Mouse (Mus musculus): ENCODE measurements at regions not wholly inside any gene's neighbourhood (a gene's known extent, or its start where the extent isn't known, plus 50 kb on each side); places are given as distances from the start of the nearest gene placed in this dataset.

DNA sequence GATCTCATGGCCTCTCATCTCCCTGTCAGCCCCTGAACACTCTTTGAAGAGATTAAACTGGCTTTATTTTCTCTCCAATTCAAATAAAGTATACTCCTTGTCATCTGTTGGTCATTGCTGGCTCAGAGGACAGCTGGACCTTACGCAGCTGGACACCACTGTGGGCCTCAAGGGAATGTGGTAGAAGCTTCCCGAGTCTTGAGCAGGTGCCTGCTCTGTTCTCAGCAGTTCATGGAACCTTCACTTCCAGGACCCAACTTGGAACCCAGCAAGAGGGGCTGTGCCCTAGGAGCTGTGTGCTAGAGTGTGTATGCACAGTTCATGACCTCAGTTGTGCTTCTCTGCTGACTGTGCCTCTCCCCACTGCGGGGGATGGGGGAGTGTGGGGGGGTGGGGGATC, 185.2 kb upstream of the Sall1 start:
- WGBS = 84% methylated on average over 3 of the region's 3 CpGs
- Histone ChIP-seq H3K27me3 (ENCODE audit: control insufficient read depth, insufficient read depth, low read length) (no peaks in the 10 kb centered on the region), H3K4me3 (ENCODE audit: extremely low read depth, insufficient read depth, insufficient read length) (no peak overlapping the region), H3K27ac (ENCODE audit: insufficient read depth, low read length) (no peak overlapping the region), H3K36me3 (ENCODE audit: control insufficient read depth, insufficient read depth, low read length) (no peaks in the 10 kb centered on the region), H3K4me1 (ENCODE audit: control insufficient read depth, insufficient read depth, insufficient read length) (no peaks in the 10 kb centered on the region)
- DNase-seq (ENCODE audit: low read depth in 1 of 2, low spot score in 2 of 2) = no peak
- no peak for TF ChIP-seq CTCF (IDR thresholded peaks at IDR 0.05; ENCODE audit: extremely low read depth, insufficient read depth, insufficient read length, insufficient replicate concordance)
- no peak for TF ChIP-seq POLR2A (IDR thresholded peaks at IDR 0.05; ENCODE audit: low read depth, low read length)

DNA sequence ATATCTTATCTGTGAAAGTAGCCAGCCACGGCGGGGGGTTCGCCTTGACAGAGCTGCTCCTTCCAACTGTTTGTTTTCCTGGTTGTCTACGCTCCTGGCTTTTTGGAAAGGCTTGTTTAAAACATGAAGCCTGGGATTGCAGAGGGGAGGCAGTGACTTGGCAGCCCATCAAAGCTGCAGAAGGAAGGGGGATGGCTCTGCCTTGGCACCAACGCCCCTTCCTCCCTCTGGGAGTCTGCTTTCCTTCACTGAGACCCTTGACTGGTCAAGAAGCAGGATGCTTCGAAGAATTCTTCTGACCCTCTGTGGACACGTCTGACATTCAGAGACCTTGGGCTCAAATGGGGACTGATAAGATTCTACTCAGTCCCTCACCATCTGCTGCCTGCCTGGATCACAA, 176.9 kb upstream of the Sall1 start:
- 74% methylated on average over 7 of the region's 7 CpGs for WGBS
- no peak for TF ChIP-seq CTCF (IDR thresholded peaks at IDR 0.05; ENCODE audit: extremely low read depth, insufficient read depth, insufficient read length, insufficient replicate concordance)
- TF ChIP-seq POLR2A (IDR thresholded peaks at IDR 0.05; ENCODE audit: low read depth, low read length) = no peak
- H3K36me3 ChIP-seq (ENCODE audit: control insufficient read depth, insufficient read depth, low read length) = no peaks in the 10 kb centered on the region

DNA sequence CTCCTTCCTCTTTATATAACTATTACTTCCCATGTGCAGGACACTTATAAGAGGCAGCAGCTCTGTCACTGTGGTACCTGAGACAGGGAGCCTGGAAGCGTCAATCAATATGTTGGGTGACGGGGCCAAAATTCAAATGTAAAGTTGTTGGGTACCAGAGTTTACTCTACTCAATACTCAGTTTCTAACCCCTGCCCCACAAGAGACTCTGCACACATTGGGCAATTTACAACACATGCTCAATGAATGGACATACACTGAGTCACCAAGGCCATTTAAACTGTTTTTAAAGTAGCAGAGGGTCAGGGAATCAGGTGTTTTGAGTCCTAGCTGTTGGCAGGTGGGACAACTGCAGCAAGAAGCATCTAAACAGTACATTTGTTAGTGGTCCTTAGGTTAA, 176.4 kb upstream of the Sall1 start:
- H3K4me3 ChIP-seq (ENCODE audit: extremely low read depth, insufficient read depth, insufficient read length) = no peak overlapping the region
- no peaks in the 10 kb centered on the region for H3K27me3 ChIP-seq (ENCODE audit: control insufficient read depth, insufficient read depth, low read length)
- H3K36me3 ChIP-seq (ENCODE audit: control insufficient read depth, insufficient read depth, low read length) = no peaks in the 10 kb centered on the region
- H3K4me1 ChIP-seq (ENCODE audit: control insufficient read depth, insufficient read depth, insufficient read length) = no peaks in the 10 kb centered on the region
- no peak overlapping the region for H3K27ac ChIP-seq (ENCODE audit: insufficient read depth, low read length)
- TF ChIP-seq CTCF (IDR thresholded peaks at IDR 0.05; ENCODE audit: extremely low read depth, insufficient read depth, insufficient read length, insufficient replicate concordance) (no peak), POLR2A (IDR thresholded peaks at IDR 0.05; ENCODE audit: low read depth, low read length) (no peak)
- DNase-seq (ENCODE audit: low read depth in 1 of 2, low spot score in 2 of 2) = no peak
- 96% methylated on average over 2 of the region's 2 CpGs for WGBS

More for the DNA sequence above, 176.9 kb upstream of the Sall1 start:
- H3K27me3 ChIP-seq (ENCODE audit: control insufficient read depth, insufficient read depth, low read length) = no peaks in the 10 kb centered on the region
- H3K4me1 ChIP-seq (ENCODE audit: control insufficient read depth, insufficient read depth, insufficient read length) = no peaks in the 10 kb centered on the region
- H3K27ac ChIP-seq (ENCODE audit: insufficient read depth, low read length) = no peak overlapping the region
- no peak overlapping the region for H3K4me3 ChIP-seq (ENCODE audit: extremely low read depth, insufficient read depth, insufficient read length)
- no peak for DNase-seq (ENCODE audit: low read depth in 1 of 2, low spot score in 2 of 2)

GRCm38 (mm10) chr8:89219156-89219555, 175.2 kb upstream of the Sall1 start:
- no peak overlapping the region for H3K27ac ChIP-seq (ENCODE audit: insufficient read depth, low read length)
- H3K4me1 ChIP-seq (ENCODE audit: control insufficient read depth, insufficient read depth, insufficient read length) = no peaks in the 10 kb centered on the region
- DNase-seq (ENCODE audit: low read depth in 1 of 2, low spot score in 2 of 2) = no peak
- no peak for TF ChIP-seq CTCF (IDR thresholded peaks at IDR 0.05; ENCODE audit: extremely low read depth, insufficient read depth, insufficient read length, insufficient replicate concordance)
- no peak for TF ChIP-seq POLR2A (IDR thresholded peaks at IDR 0.05; ENCODE audit: low read depth, low read length)
- H3K4me3 ChIP-seq (ENCODE audit: extremely low read depth, insufficient read depth, insufficient read length) = no peak overlapping the region
- 87% methylated on average over 7 of the region's 7 CpGs for WGBS
- H3K27me3 ChIP-seq (ENCODE audit: control insufficient read depth, insufficient read depth, low read length) = no peaks in the 10 kb centered on the region
- no peaks in the 10 kb centered on the region for H3K36me3 ChIP-seq (ENCODE audit: control insufficient read depth, insufficient read depth, low read length)

DNA sequence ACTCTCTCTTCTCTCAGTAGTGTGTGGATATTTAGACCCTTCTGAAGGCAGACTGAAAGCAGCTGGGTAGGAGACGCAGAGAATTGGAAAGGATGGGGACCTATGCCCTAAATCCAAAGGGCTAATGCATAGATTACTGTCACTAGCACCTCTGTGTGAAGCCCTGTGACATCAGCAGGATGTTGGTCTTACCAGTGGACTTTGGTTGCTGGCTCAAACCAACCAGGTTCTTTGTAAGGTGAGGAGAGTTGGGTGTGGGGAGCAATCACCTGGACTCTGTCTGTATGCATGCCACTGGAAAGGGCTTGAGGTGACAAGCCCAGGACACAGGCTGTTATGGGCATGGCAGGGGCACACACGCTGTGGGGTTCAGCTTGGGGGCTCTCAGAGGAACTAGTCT, 173.7 kb upstream of the Sall1 start:
- H3K4me1 ChIP-seq (ENCODE audit: control insufficient read depth, insufficient read depth, insufficient read length) = no peaks in the 10 kb centered on the region
- no peak overlapping the region for H3K4me3 ChIP-seq (ENCODE audit: extremely low read depth, insufficient read depth, insufficient read length)
- no peaks in the 10 kb centered on the region for H3K36me3 ChIP-seq (ENCODE audit: control insufficient read depth, insufficient read depth, low read length)
- no peak overlapping the region for H3K27ac ChIP-seq (ENCODE audit: insufficient read depth, low read length)
- no peak for DNase-seq (ENCODE audit: low read depth in 1 of 2, low spot score in 2 of 2)
- WGBS = 75% methylated on average over 2 of the region's 2 CpGs
- H3K27me3 ChIP-seq (ENCODE audit: control insufficient read depth, insufficient read depth, low read length) = no peaks in the 10 kb centered on the region
- TF ChIP-seq CTCF (IDR thresholded peaks at IDR 0.05; ENCODE audit: extremely low read depth, insufficient read depth, insufficient read length, insufficient replicate concordance) = no peak
- TF ChIP-seq POLR2A (IDR thresholded peaks at IDR 0.05; ENCODE audit: low read depth, low read length) = no peak

DNA sequence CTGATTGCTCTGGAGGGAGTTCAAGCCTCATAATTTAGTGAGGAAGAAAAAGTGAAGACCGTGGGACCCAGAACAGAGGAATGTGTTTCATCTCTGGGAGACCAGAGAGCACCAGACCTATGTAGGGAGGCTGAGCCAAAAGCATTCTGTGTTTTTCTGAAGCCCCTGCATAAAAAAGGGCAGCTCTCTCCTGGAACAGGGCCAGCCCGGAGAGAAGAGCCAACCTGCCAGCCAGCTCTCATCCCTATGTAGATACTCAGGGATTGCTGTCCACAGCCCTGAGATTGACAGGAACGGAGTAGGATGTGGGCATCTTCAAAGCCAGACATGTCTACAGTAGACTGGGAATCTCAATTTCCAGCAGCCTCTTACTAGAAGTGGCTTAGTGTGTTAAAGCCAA, 168.0 kb upstream of the Sall1 start:
- DNase-seq (ENCODE audit: low read depth in 1 of 2, low spot score in 2 of 2) = no peak
- Histone ChIP-seq H3K27me3 (ENCODE audit: control insufficient read depth, insufficient read depth, low read length) (no peaks in the 10 kb centered on the region), H3K4me1 (ENCODE audit: control insufficient read depth, insufficient read depth, insufficient read length) (no peaks in the 10 kb centered on the region), H3K27ac (ENCODE audit: insufficient read depth, low read length) (no peak overlapping the region), H3K4me3 (ENCODE audit: extremely low read depth, insufficient read depth, insufficient read length) (no peak overlapping the region), H3K36me3 (ENCODE audit: control insufficient read depth, insufficient read depth, low read length) (no peaks in the 10 kb centered on the region)
- 85% methylated on average over 3 of the region's 3 CpGs for WGBS
- TF ChIP-seq POLR2A (IDR thresholded peaks at IDR 0.05; ENCODE audit: low read depth, low read length) = no peak
- TF ChIP-seq CTCF (IDR thresholded peaks at IDR 0.05; ENCODE audit: extremely low read depth, insufficient read depth, insufficient read length, insufficient replicate concordance) = no peak

DNA sequence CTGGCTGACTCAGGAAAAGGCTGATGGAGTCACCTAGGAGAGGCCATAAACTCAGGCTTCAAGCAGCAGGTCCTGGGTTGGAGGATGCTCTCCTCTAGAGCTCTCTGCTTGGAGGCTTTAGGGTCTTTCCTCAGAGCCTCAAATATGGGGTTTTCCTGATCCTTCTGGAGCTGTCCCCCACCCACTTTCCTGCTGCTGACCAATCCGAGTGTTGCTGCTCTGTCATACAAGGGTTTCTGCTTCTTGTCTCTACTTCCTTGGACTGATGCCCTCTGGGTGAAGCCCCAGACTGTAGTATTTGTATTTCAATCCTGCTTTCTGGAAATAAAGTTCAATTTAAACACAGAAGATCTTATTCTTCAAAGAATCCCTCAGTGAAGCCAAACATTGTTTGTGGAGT, 166.7 kb upstream of the Sall1 start:
- Histone ChIP-seq H3K36me3 (ENCODE audit: control insufficient read depth, insufficient read depth, low read length) (no peaks in the 10 kb centered on the region), H3K27ac (ENCODE audit: insufficient read depth, low read length) (no peak overlapping the region), H3K27me3 (ENCODE audit: control insufficient read depth, insufficient read depth, low read length) (no peaks in the 10 kb centered on the region), H3K4me1 (ENCODE audit: control insufficient read depth, insufficient read depth, insufficient read length) (no peaks in the 10 kb centered on the region), H3K4me3 (ENCODE audit: extremely low read depth, insufficient read depth, insufficient read length) (no peak overlapping the region)
- no peak for DNase-seq (ENCODE audit: low read depth in 1 of 2, low spot score in 2 of 2)
- 59% methylated on average over 1 of the region's 1 CpGs for WGBS
- TF ChIP-seq POLR2A (IDR thresholded peaks at IDR 0.05; ENCODE audit: low read depth, low read length) (no peak), CTCF (IDR thresholded peaks at IDR 0.05; ENCODE audit: extremely low read depth, insufficient read depth, insufficient read length, insufficient replicate concordance) (no peak)
